Mouse (Mus musculus): ENCODE data around the gene Dlec1. TPM values are rescaled to one million over a fixed set of nuclear protein-coding genes. Genes with fewer than 3 reads are reported as not detected.

Gene Dlec1
- polyA plus RNA-seq, 1 experiment, result 0.40 TPM

DNA sequence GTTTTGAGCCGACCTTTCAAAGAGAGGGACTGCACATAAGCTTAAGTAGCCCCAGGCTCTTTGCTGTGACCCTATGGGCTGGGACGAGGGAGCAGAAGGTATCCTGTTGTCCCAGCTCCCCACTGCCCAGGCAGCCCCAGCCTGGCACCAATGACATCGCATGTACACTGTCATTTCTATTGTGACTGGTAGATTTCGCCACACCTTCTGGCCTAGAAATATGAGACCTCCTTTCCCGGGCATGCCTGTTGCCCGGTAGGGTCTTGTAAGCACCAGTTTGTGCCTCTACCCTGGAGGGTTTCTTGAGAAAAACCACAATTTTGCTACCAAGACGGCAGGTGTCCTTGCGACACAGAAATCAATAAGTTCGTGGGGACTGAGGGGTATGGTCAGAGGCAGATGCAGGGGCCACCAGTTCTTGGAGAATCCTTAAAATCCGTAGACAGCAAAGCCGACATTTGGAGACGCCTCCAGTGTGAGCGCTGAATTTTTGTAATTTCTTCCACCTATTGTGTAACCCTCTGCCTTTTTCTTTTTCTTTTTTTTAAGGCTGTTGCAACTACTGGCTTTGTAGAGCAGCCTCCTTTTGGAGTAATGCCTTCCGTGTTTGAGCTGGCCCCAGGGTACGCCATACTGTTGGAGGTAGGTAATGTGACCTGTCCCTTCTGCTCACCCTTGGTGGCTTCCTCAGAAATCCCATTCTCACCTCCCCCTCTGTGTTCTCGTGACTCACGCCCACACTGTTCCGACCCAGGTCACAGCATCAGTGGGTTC lies 20.5 kb downstream of the Dlec1 start:
- WGBS, result 83% methylated on average over 18 of the region's 18 CpGs
- no peak for DNase-seq (ENCODE audit: low read depth, low spot score)

DNA sequence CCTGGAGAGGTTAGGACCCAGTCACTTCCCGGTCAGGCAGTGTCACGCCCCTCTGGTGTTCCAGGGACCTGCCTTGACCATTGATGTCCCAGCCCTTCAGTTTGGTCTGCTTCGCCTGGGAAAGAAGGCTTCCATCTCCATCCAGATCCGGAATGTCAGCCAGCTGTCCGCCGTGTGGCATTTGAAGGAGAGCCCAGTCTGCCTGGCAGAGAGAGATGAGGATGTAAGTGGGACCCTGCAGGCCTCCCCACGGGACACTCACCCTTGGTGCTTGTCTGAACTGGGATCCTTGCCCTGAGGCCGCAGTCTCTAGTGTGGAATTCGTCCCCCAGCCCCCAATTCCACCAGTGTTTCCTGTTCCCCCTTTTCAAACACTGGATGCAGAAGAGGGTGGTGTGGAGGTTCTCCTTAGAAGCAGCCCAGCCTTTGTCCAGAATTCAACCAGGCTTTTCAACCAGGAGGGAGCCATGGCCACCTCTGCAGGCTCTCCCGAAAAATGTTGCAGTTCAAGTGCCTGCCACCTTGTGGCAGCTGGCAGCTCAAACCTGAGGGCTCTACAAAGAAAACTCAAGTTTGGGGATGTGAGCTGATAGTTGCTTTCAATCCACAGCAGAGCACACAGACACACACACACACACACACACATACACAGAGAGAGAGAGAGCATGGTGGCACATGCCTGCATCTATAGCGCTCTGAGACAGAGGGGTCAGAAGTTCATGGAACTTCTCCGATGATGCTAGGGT lies 26.3 kb downstream of the Dlec1 start:
- 74% methylated on average over 12 of the region's 12 CpGs for WGBS
- DNase-seq (ENCODE audit: low read depth, low spot score), result no peak

DNA sequence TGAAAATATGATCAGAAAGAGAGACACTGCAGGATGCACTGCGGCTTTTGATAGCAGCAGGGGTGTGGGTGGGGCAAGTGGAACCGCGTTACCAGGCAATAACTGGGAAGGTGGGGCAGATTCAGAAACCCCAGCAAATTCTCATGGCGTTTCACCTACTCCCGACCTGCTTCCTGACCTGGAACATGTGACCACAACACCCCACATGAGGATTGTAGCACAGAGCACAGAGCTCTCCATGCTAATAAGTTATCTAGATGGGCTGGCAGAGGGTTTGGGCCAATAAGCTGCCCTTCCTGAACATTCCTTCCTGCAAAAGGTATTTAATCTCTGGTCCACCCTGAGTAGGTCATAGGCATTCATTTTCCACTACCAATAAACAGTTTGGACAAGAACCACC lies 28.4 kb downstream of the Dlec1 start:
- 14% methylated on average over 5 of the region's 5 CpGs for WGBS
- no peak for DNase-seq (ENCODE audit: low read depth, low spot score)

DNA sequence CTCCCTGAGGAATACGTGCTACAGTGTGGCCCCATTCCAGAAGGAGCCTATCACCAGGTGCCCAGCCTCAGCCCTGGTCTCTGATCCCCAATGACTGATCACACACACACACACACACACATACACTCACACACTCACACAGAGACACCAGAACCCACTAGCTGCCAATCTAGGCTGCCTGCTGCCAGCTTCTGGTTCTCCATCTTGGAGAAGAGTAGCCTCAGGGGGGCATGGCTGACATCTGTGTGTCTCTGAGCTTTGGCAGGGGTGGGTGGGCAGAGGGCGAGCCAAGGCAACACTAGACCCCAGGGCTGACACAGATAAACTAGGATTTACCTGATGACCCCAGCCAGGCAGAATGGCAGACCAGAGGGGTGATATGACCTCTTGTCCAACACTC lies 36.6 kb downstream of the Dlec1 start:
- DNase-seq (ENCODE audit: low read depth, low spot score), result no peak
- 80% methylated on average over 2 of the region's 2 CpGs for WGBS

DNA sequence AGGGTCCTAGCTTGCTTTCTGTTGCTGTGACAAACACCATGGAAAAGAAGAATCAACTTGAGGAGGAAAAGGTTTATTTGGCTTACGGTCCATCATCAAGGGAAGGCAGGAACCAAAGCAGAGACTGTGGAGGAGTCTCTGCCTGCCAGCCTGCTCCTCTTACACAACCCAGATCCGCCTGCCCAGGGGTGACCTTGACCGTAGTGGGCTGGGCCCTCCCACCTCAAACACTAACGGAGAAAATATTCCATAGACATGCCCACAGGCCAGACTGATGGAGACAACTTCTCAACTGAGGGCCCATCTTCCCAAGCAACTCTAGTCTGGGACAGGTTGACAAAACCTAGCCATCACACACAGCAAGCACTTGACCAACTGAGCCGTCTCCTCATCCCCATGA lies 39.8 kb downstream of the Dlec1 start:
- 64% methylated on average over 5 of the region's 5 CpGs for WGBS
- DNase-seq (ENCODE audit: low read depth, low spot score), result no peak

DNA sequence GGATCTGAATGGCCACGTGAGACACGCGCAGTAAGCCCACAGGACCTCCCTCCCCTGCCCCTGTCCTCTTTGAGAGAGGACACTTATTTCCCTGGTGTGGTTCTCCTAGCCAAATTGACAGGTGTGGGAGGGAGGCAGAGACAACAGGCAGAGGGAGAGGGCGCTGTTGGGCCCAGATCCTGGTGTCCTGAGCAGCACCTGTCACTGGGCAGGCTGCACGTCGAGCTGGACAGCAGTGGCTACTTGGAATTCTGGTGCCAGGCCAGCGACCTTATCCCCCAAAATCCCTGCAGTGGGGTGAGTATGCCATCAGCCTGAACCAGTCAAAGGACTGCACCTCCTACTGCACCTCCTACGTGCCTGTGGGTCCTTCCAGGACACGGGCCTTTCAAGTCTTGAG lies 41.1 kb downstream of the Dlec1 start:
- WGBS, result 66% methylated on average over 9 of the region's 9 CpGs
- DNase-seq (ENCODE audit: low read depth, low spot score), result no peak

DNA sequence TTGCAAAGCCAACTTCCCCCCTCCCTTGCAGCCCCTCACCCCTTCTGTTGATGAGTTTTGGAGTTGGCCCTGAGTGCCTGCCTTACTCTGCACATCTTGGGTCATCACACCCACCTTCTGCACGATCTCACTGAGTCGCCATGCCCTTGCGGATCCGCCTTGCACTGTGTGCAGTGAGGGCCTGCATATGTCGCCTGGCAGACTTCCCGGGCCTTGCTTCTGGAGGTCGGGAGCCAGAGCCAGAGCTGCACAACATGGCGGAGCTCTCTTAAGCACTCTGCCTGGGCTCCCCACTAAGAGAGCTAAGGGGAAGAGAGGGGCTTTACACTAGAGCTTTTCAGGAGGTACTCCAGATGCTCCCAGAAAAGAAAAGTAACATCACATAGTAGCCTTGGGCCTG lies 42.4 kb downstream of the Dlec1 start:
- WGBS, result 68% methylated on average over 8 of the region's 8 CpGs
- DNase-seq (ENCODE audit: low read depth, low spot score), result no peak

DNA sequence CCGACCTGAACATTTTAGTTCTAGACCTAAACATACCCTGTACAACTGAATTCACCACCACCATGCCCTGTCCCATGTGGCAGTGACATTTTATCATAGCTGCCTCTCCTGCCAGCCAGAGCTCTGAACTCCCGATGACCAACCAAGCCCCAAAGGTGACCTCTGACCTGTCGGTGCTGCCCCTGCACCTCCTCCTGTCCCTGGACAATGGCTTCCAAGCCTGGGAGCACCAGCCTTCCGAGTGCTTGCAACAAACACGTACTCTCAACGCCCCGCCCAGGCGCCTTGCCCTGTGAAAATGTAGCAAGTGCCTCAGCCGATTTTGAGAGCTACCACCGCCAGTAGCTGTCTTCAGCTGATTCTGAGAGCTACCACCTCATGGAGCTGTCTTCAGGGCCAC lies 42.9 kb downstream of the Dlec1 start:
- DNase-seq (ENCODE audit: low read depth, low spot score), result no peak
- WGBS, result 49% methylated on average over 10 of the region's 10 CpGs

DNA sequence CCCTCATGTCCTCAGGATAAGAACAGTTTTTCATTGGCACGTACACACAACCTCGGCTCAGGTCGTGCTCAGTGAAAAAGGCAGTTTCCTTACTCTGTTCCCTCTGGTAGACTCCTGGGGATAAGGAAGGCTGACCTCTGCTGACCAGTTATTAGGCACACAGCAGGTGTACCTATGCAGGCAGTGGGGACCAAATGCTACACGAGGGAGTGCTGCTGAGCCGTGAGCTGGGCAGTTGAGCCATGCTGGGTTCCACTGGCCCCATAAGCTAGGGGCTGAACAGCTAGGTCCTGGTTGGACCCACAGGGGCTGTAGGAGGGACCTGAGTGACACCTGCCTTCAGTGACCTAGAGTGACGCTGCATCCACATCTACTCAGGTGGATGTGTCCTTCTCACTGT lies 43.4 kb downstream of the Dlec1 start:
- no peak for DNase-seq (ENCODE audit: low read depth, low spot score)
- 58% methylated on average over 6 of the region's 6 CpGs for WGBS

DNA sequence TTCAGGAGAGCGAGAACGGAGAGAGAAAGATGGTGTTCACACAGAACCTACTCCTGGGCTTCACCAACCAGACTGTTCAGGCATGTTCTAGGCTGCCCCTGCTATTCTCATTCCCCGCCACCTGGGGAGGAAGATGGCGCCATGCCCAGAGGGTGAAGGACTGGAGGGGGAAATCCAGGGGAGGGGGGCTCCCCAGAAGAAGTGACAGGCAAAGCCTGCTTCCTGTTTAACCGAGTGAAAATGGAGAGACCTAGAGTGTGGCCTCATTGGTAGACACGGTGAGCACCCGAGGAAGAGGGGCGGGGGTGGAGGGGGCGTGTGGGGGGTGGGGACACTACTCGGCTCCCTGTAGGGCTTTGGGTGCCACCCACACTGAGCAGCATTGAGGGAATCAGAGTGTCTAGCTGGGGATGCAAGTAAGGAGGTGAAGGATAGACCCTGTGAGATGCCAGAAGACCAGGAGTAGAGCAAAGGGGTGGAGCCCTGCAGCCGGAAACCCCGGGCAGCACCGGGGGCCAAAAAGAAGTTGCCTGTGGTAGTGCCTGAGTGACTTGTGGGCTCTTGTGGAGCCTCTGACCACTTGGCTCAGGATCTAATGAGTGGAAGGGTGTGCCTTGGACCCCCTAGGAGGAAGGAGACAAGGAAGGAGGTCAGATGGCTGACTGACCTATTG lies 44.0 kb downstream of the Dlec1 start:
- no peak for DNase-seq (ENCODE audit: low read depth, low spot score)
- WGBS, result 57% methylated on average over 13 of the region's 13 CpGs

DNA sequence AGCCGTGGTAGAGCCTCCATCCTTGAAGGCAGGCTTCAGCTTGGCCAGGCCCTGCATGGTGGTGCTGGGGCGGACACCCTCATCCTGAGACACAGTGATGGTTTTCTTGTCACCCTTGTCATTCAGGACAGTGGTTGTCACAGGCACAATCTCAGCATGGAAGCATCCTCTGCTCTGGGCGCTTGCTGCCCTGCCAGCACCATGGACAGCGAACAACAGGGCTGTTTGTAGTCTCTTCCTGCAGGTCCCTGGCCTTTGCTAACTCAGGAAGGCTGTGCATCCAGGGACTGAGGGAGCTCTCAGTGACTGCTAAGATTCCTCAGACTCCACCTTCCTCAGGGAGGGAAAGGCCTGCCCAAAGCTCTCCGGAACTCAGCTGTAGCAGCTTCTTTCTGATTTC lies 47.3 kb downstream of the Dlec1 start:
- DNase-seq (ENCODE audit: low read depth, low spot score), result no peak
- 32% methylated on average over 5 of the region's 5 CpGs for WGBS

DNA sequence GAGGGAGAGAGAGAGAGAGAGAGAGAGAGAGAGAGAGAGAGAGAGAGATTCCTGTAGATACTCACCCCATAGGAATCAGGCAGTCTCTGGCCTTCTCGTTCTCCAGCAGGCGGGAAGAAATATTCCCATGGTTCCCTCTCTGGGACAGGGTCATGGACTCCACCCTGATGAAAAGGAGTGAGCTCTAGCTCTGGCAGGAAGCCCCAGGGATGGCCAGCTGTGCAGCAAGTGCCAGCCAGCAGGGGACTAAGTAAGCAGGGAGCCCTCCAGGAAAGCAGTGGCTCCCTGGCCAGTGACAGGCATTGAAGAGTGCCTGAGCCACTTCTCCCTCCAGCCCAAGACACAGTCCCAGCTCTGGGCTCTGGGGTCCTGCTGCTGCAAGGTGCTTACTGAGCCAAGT lies 49.5 kb downstream of the Dlec1 start:
- WGBS, result 61% methylated on average over 2 of the region's 2 CpGs
- DNase-seq (ENCODE audit: low read depth, low spot score), result no peak

DNA sequence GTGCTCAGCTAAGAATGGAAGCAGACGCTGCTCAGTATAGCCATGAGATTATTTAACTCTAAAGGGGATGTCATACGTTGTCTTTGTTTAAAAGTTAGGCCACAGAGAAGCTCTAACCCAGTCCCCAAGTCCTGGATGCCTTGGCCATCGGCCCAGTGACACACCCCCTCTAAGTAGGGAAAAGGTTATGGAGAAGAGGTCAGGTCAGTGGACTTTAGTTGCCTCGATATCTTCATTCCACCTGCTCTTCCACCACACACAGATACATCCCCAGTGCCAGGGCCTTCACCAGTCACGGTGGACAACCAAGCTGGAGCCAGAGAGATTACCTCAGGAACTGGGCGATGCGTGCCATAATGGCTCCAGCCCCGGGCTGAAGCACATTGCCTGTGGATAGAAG lies 53.1 kb downstream of the Dlec1 start:
- 55% methylated on average over 8 of the region's 8 CpGs for WGBS
- no peak for DNase-seq (ENCODE audit: low read depth, low spot score)

DNA sequence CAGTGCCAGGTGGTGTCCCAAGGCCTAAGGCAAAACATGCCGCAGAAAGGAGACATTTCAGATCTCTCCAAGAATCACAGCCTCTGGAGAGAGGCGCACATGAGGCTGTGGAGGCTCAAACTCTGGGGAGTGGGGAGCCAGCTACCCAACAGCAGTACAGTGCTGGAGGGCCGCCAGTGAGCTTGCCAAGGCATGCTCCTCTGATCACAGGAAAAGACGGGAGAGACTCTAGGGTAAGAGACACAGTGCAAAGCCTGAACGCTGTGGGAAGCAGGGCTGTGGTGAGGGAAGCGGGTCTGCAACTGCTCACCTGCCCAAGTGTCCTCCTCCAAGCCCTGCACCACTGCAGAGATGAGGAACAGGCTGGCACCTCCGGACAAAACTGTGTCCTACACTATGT lies 53.5 kb downstream of the Dlec1 start:
- WGBS, result 53% methylated on average over 7 of the region's 7 CpGs
- DNase-seq (ENCODE audit: low read depth, low spot score), result no peak

DNA sequence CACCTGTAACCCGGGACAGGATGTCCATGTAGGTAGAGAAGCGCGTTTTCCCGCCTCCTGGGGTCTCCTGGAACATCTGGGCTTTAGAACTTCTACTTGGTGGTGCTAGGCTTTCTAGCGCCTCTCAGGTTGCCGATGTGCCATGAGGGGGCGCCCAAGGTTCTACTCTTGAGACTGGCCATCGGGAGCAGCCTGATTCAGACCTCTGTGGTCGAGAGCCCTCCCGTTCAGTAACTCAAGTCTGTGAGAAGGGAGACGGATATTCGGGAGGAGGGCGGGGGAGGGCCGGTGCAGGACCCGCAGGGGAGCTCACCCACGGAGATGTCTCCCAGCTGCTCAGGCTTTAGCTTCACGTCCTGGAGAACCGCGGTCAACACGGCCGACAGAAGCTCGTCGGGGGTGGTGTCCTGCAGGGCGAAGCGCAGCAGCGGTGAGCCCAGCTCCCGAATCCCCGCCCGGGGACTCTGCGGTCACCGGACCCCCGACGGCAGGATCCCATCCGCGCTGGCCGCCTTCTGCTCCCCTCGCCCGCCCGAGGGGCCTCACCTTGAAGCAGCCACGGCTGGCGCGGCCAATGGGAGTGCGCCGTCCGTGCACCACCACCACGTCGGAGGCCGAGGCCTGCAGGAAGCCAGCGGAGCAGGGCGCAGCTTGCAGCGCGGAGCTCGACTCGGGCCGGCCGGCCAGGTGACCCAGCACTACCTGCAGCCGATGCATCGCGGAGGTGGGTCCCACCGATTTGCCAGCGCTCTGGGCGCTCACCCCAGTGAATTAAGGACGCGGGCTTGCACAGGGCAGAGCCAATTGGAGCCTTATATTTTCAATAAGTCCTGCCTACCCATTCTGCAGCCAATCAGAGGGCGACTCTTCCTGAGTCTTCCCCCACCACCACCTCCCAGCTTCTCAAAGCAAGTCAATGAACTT lies 54.3 kb downstream of the Dlec1 start, which contains the start of gene Acaa1b:
Gene Acaa1b, minus strand, starts transcription at position 816 of the 924 bp plus-strand sequence.
- 1% methylated on average over 65 of the region's 65 CpGs for WGBS
- DNase-seq (ENCODE audit: low read depth, low spot score), result peak; percentile 61

DNA sequence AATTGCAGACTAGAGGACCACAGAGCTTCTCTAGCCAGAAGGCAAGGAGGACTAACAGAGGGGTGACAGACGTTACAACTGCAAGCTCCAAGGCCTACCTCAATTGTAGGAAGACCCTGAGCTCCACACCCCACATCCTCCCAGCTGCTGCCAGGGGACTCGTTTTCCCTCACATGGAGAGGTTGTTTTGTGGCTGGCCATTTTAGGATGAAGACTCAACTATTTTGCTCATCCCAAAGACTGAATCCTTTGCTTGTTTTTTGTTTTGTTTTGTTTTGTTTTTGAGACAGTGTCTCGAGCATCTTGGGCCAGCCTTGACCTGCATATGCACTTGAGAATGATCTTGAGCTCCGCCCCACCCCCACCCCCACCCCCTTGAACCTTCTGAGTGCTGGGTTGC lies 56.6 kb downstream of the Dlec1 start, which contains the start of gene Gm47289:
Gene Gm47289, plus strand, starts transcription at position 301 of the 400 bp plus-strand sequence.
- DNase-seq (ENCODE audit: low read depth, low spot score), result no peak
- WGBS, result 61% methylated on average over 4 of the region's 4 CpGs

DNA sequence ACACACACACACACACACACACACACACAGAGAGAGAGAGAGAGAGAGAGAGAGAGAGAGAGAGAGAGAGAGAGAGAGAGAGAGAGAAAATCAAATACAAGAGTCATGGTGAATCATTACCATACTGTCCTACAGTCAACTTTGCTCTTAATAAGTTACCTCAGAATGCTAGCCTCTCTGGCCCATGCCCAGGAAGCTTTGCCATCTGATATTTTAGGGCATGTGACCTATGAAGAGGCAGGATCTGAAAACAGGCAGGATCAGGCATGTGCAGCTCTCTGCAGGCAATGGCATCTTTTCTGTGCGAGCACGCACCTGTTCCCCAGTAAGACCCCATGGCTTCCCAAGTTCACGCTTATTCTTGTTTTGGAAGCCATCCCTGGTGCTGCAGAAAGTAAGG lies 58.4 kb downstream of the Dlec1 start:
- DNase-seq (ENCODE audit: low read depth, low spot score), result no peak
- 65% methylated on average over 3 of the region's 3 CpGs for WGBS

DNA sequence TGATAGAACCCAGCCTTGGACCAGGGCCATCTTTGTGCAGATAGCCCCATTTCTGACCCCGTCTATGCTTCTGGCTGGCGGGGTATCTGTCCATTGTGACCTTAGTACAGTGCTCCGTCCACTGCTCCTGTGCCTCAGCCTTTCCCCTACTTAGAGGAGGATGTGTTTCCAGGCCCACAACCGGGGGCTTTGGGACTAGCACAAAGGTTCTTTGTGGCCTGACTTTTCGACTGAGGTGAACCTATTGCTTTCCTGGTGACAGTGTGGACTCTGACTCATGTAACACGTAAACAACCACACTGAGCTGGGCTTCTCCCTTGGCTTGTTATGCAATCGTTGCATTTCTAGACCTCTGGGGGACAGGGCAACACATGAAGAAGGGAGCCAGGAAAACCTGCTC lies 62.5 kb downstream of the Dlec1 start:
- WGBS, result 55% methylated on average over 7 of the region's 7 CpGs
- no peak for DNase-seq (ENCODE audit: low read depth, low spot score)

DNA sequence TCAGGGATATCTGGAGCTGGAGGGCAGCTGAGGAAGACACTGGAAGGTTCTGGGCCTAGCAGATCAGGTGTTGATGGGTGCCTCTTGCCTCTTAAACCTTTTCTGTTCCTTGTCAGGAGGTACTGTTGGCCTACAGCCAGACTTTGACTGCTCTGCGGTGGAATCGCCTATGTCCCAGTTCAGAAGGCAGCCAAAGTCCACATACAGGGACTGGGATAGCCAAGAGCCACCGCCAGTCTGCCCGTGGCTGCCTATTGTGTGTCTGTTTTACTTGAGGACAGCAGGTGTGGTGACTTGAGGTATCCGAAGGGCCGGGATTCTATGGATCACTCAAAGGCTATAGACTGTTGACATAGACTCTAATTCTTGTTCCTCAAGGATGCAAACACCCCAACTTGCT lies 63.3 kb downstream of the Dlec1 start:
- peak; percentile 70 for DNase-seq (ENCODE audit: low read depth, low spot score)
- 30% methylated on average over 6 of the region's 6 CpGs for WGBS

DNA sequence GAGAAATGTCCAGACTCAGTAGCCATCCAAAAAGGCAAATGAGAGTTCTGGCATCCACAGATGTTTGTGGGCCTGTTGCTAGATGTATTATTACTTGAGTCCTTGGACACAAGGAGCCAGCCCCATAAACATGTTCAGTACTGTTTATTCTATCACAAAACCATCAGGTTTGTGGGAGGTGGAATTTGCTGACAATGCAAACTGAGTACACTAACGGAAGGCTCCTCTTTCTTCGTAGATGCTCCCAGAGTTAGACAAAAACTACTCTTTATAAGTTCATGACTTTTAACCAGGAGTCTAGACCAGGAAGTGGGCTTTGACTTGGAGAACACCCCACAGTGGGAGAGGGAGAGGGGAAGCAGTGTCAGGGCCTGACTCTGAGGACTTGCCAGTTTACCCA lies 65.3 kb downstream of the Dlec1 start:
- no peak for DNase-seq (ENCODE audit: low read depth, low spot score)
- 90% methylated on average over 2 of the region's 2 CpGs for WGBS

Measured in large intestine, adult 2 months (tissue).